In the genomic region with DNA sequence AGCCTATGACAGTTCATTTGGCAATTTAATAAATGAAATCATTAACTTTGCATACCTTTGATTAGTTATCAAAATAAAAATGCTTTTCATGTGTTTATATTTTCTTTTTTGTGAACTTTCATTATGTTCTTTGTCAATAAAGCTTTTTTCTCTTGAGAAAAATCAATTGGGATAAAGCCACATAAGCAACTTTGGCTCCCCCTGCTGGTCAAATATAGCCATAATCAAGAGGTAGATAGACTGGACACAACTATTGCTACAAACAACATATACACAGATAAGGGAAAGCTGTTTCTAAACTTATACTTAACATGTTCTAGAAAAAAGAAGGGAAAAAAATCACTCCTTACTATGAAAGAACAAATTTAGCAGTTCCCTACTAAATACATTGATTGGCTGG, we compare ENCODE assay signal across 9 mouse cellular contexts. TPM values are rescaled to one million over a fixed set of nuclear protein-coding genes. Genes with fewer than 3 reads are reported as not detected.
DNase-seq lines count a peak whose midpoint lies in the region; ATAC-seq and TF ChIP-seq lines count a peak whose summit lies in the region.
"Had no signal": no experiment of that assay in that cellular context is flagged by ENCODE, and none has a peak within 500 bp of the region (broad histone marks: within the 10 kb centered on the region; RNA-seq: fewer than 3 reads in every experiment).

No protein-coding gene starts in this region.

- H3K36me3 ChIP-seq in kidney, embryonic 15.5 days: peaks cover 50% of the 10 kb centered on the region
- peaks cover 29 to 68% of the 10 kb centered on the region in 2 experiments for H3K36me3 ChIP-seq in CH12.LX (replicated peaks in 1 of 2; ENCODE audit: control insufficient read depth in 1 of 2, insufficient read depth in 1 of 2, low read length in 1 of 2)
- peaks cover 69% of the 10 kb centered on the region for H3K36me3 ChIP-seq in embryonic facial prominence, embryonic 10.5 days (replicated peaks)

- ATAC-seq in kidney, embryonic 15.5 days (replicated peaks; ENCODE audit: low FRiP score): no peak

- peaks cover 4% of the 10 kb centered on the region; the same call in 1 of the 2 replicates for H3K4me1 ChIP-seq in kidney, embryonic 15.5 days
- peaks cover 1 to 29% of the 10 kb centered on the region in 2 experiments for H3K4me1 ChIP-seq in CH12.LX (ENCODE audit: control insufficient read depth in 1 of 2, insufficient read depth in 2 of 2)
- H3K4me1 ChIP-seq in embryonic facial prominence, embryonic 10.5 days: peaks cover 4% of the 10 kb centered on the region

- no peak overlapping the region for H3K27ac ChIP-seq in kidney, embryonic 15.5 days
- no peak overlapping the region for H3K27ac ChIP-seq in CH12.LX (ENCODE audit: insufficient read depth, low read depth)
- H3K27ac ChIP-seq in embryonic facial prominence, embryonic 10.5 days (replicated peaks): no peak overlapping the region

- no peak overlapping the region for H3K4me3 ChIP-seq in kidney, embryonic 15.5 days (replicated peaks)
- no peak overlapping the region for H3K4me3 ChIP-seq in CH12.LX (replicated peaks in 1 of 3; ENCODE audit: low read depth in 2 of 3, low read length in 2 of 3, poor library complexity in 1 of 3)
- H3K4me3 ChIP-seq in embryonic facial prominence, embryonic 10.5 days: no peak overlapping the region
- H3K4me3 ChIP-seq: erythroblast, embryonic 14.5 days had no signal

- no peak overlapping the region for H3K9ac ChIP-seq in kidney, embryonic 15.5 days
- H3K9ac ChIP-seq in CH12.LX (ENCODE audit: insufficient read depth, low read depth): no peak overlapping the region

- no peak overlapping the region for H3K4me2 ChIP-seq in kidney, embryonic 15.5 days
- H3K4me2 ChIP-seq in CH12.LX (ENCODE audit: insufficient read depth, low read depth, poor library complexity, severe bottlenecking): no peak overlapping the region

- dilution Hi-C loops in CH12.LX (cut with MboI; ENCODE audit: extremely low pct_ligation_motif_present, extremely low pct_unique_long_range_greater_than_20kb, low sequenced_read_pairs): no loop called here

- no peaks in the 10 kb centered on the region for H3K27me3 ChIP-seq in kidney, embryonic 15.5 days
- no peaks in the 10 kb centered on the region for H3K27me3 ChIP-seq in CH12.LX (replicated peaks)
- no peaks in the 10 kb centered on the region for H3K27me3 ChIP-seq in embryonic facial prominence, embryonic 10.5 days (replicated peaks; ENCODE audit: low read depth, poor library complexity, severe bottlenecking)

- peak in 1 of 2 experiments; percentile 92; a peak in 3 of 4 replicates for TF ChIP-seq CTCF in CH12.LX (conservative IDR thresholded peaks at IDR 0.05 in 1 of 2, IDR thresholded peaks at IDR 0.05 in 1 of 2; ENCODE audit: low read depth in 2 of 2, low read length in 2 of 2)

- TF ChIP-seq RAD21 in CH12.LX (IDR thresholded peaks at IDR 0.05; ENCODE audit: low read depth, low read length): peak; percentile 78

- no peaks in the 10 kb centered on the region for H3K9me3 ChIP-seq in kidney, embryonic 15.5 days (replicated peaks)
- H3K9me3 ChIP-seq in CH12.LX (replicated peaks; ENCODE audit: low read length): no peaks in the 10 kb centered on the region
- no peaks in the 10 kb centered on the region for H3K9me3 ChIP-seq in embryonic facial prominence, embryonic 10.5 days

- TF ChIP-seq POLR2A in CH12.LX (IDR thresholded peaks at IDR 0.05; ENCODE audit: low read depth, low read length): no peak

- TF ChIP-seq EP300 in CH12.LX (IDR thresholded peaks at IDR 0.05; ENCODE audit: low read length): no peak

- peaks cover 31% of the 10 kb centered on the region for H3K79me2 ChIP-seq in CH12.LX (replicated peaks; ENCODE audit: control insufficient read depth, extremely low read depth, insufficient read depth, poor library complexity, severe bottlenecking)

- peak; percentile 83 for DNase-seq in kidney, adult 9 months
- DNase-seq in CH12.LX (ENCODE audit: extremely low read depth): peak; percentile 86
- DNase-seq in adrenal gland, postnatal 10 days: peak; percentile 79
- peak; percentile 37 for DNase-seq in embryonic facial prominence, embryonic 10.5 days (ENCODE audit: low spot score)
- DNase-seq in layer of hippocampus, postnatal 14 days (ENCODE audit: low spot score in 2 of 2): peak; percentile 19 to 86
- DNase-seq in retina, adult 2 months (ENCODE audit: low read depth, low spot score): peak; percentile 67
- no peak for DNase-seq in ovary, adult 18-20 months (ENCODE audit: low spot score)

- in situ Hi-C loops in CH12.LX (cut with MboI; ENCODE audit: low pct_ligation_motif_present, low pct_unique_long_range_greater_than_20kb, low sequenced_read_pairs): loop anchor here (10.0 kb wide), 1 partner anchor 157 kb away; no protein-coding TSS in a partner anchor

TF ChIP-seq in CH12.LX, 34 proteins besides CTCF, POLR2A, EP300 and RAD21:
- TF ChIP-seq JUN (IDR thresholded peaks at IDR 0.05; ENCODE audit: insufficient read depth, low read depth, low read length) (no peak), ZNF384 (IDR thresholded peaks at IDR 0.05; ENCODE audit: low read depth, low read length) (peak; percentile 32; the same call in 1 of the 2 replicates), BHLHE40 (IDR thresholded peaks at IDR 0.05; ENCODE audit: low read depth, low read length) (no peak), JUND (conservative IDR thresholded peaks at IDR 0.05; ENCODE audit: low read depth, low read length) (peak; percentile 36; the same call in 1 of the 2 replicates), SMC3 (IDR thresholded peaks at IDR 0.05; ENCODE audit: low read depth, low read length) (peak; percentile 84)

RNA-seq across cellular contexts. Expression of gene Kansl1, which starts 7.1 kb away (rescaled TPM):
- polyA plus RNA-seq in kidney, embryonic 15.5 days (2015; fragmentation: Nextera tagmentation; extraction: Ambion mirVana): 22.8 and 23.0 TPM in 2 replicates
- total RNA-seq in CH12.LX (2012; rRNA removed): 21.7 and 24.7 TPM in 2 replicates
- total RNA-seq in CH12.LX (2014; rRNA removed): 12.0 and 17.3 TPM in 2 replicates
- 46.6 and 48.4 TPM in 2 replicates for polyA plus RNA-seq in CH12.LX (2012; ENCODE audit: insufficient read length, low read depth)
- total RNA-seq in adrenal gland, postnatal 10 days (2021): 10 to 100 TPM; 40.9 to 46.3 TPM
- polyA plus RNA-seq in embryonic facial prominence, embryonic 10.5 days (2016; fragmentation: Nextera tagmentation; extraction: Ambion mirVana): 28.7 and 28.9 TPM in 2 replicates
- total RNA-seq in layer of hippocampus, postnatal 14 days (2021): 10 to 100 TPM; 59.5 to 63.1 TPM
